Mouse (Mus musculus) intestine, postnatal 0 days (tissue): ENCODE results near the gene Bcl2. TPM values are rescaled to one million over a fixed set of nuclear protein-coding genes. Genes with fewer than 3 reads are reported as not detected.

Source experiments
- ATAC-seq: fragments of 200-750 bp; cut with Nextera tagmentation; 2 replicates; pipeline ENCODE4 v1.8.0; 2017; ENCODE audit warnings: mild to moderate bottlenecking, moderate TSS enrichment, moderate library complexity
- H3K27ac ChIP-seq: fragments of 300-500 bp; sonication (generic); 2 replicates; pipeline ENCODE4 v1.5.1; 2014; ENCODE audit warnings: mild to moderate bottlenecking, low read depth, low read length, moderate library complexity
- H3K27me3 ChIP-seq: fragments of 300-500 bp; sonication (generic); replicated peaks from 2 replicates; pipeline ENCODE4 v1.6.1; 2014; ENCODE audit warnings: low read length, mixed read lengths; ENCODE audit not compliant: control insufficient read depth, insufficient read depth
- H3K36me3 ChIP-seq: fragments of 300-500 bp; sonication (generic); 2 replicates; pipeline ENCODE4 v1.6.1; 2014; ENCODE audit warnings: mild to moderate bottlenecking, moderate library complexity; ENCODE audit not compliant: control insufficient read depth, insufficient read depth
- H3K4me1 ChIP-seq: fragments of 300-500 bp; sonication (generic); replicated peaks from 2 replicates; pipeline ENCODE4 v1.6.1; 2014; ENCODE audit warnings: antibody characterized with exemption, low read length, mixed read lengths; ENCODE audit not compliant: control insufficient read depth, insufficient read depth
- H3K4me2 ChIP-seq: fragments of 300-500 bp; sonication (generic); replicated peaks from 2 replicates; pipeline ENCODE4 v1.6.1; 2014; ENCODE audit warnings: low read depth, mild to moderate bottlenecking, moderate library complexity
- H3K4me3 ChIP-seq: fragments of 300-500 bp; sonication (generic); 2 replicates; pipeline ENCODE4 v1.5.1; 2014; ENCODE audit warnings: low read depth, low read length
- H3K9ac ChIP-seq: fragments of 300-500 bp; sonication (generic); 2 replicates; pipeline ENCODE4 v1.6.1; 2014; ENCODE audit warnings: mild to moderate bottlenecking, low read depth, low read length
- H3K9me3 ChIP-seq: fragments of 300-500 bp; sonication (generic); 2 replicates; pipeline ENCODE4 v1.6.1; 2016; ENCODE audit warnings: mixed run types; ENCODE audit not compliant: control insufficient read depth
- CTCF ChIP-seq: sonication (generic); IDR thresholded peaks from 2 replicates; pipeline ENCODE4 v1.5.1; 2016; ENCODE audit warnings: low read depth, mild to moderate bottlenecking, control low read depth, antibody characterized with exemption, moderate library complexity
- WGBS: fragments of 180-500 bp; shearing (Covaris S2); extraction: QIAGEN DNeasy Blood & Tissue Kit; methylation state at CpG from one replicate; pipeline ENCODE4 v1.1.7; 2014; 5-methylcytosine and 5-hydroxymethylcytosine counted together
- polyA plus RNA-seq: library from polyadenylated mRNA; unstranded; fragments of >200 nt; fragmentation: Nextera tagmentation; extraction: Ambion mirVana; gene quantifications from 2 replicates; pipeline ENCODE4 v1.2.1, GENCODE M21; 2015

Gene Bcl2
- polyA plus RNA-seq, 1 experiment from 2014 or later = 3.4 TPM

DNA sequence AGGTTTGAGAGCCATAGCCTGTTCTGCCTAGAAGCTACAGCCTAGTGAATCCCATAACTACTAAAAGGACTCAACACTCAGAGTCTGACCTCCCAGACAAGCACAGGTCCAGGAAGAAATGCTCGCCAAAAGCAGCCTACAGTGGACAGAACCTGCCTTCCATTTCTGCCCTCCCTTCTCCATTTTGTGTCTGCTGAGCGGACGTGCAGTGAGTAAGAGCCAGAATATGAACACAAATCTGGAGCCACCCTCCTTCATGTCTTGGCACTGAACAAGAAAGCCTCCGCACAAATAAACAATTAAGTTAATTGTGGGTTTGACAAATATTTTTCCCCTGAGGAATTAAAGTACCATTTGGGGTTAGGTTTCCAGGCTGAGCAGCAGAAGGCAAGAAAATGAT, 148.8 kb downstream of the Bcl2 start:
- TF ChIP-seq CTCF = no peak
- no peak overlapping the region for H3K4me3 ChIP-seq
- no peak overlapping the region for H3K9ac ChIP-seq
- no peak for ATAC-seq
- no peaks in the 10 kb centered on the region for H3K4me1 ChIP-seq
- H3K27ac ChIP-seq = no peak overlapping the region
- H3K4me2 ChIP-seq = no peak overlapping the region
- WGBS = 73% methylated on average over 4 of the region's 4 CpGs
- no peaks in the 10 kb centered on the region for H3K36me3 ChIP-seq
- H3K27me3 ChIP-seq = no peaks in the 10 kb centered on the region
- no peaks in the 10 kb centered on the region for H3K9me3 ChIP-seq

DNA sequence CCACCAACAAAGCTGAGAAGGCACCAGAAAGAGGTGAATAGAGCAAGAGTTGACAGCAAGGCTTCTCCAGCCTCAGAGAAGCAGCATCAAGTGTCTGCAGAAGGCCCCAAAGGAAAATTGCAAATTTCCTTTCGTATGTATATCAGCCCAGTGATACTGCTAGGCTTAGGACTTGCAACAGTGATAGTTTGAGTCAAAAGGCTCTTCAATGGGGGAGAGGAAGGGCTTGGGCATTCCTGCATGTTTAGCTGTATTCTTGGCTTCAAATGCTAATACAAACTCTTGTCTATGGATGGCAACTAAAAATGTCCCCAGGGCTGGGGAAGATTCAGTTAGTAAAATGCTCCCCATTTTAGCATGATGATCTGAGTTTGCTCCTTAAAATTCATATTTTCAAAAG, 149.6 kb downstream of the Bcl2 start:
- Histone ChIP-seq H3K36me3 (no peaks in the 10 kb centered on the region), H3K4me2 (no peak overlapping the region), H3K4me3 (no peak overlapping the region), H3K9me3 (no peaks in the 10 kb centered on the region), H3K9ac (no peak overlapping the region), H3K27ac (no peak overlapping the region), H3K27me3 (no peaks in the 10 kb centered on the region), H3K4me1 (no peaks in the 10 kb centered on the region)
- ATAC-seq = no peak
- TF ChIP-seq CTCF = no peak
- 82% methylated on average over 1 of the region's 1 CpGs for WGBS

DNA sequence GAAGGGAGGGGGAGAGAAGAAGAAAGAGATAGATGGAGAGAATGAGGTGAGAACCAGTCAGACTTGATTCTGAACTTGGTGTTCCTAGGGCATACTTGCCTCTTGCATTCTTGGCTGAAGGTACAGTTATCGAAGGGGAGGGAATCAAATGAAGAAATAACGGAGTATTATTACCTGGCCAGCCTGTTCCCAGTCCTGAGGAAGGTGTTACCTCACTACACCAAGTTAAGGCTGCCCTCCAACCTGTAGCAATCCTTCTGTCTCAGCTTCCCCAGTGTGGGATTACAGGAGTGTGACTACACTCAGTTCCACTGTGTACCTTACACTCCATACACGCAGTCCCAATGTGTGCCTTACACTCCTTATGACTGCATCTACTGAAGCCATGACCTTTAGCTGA, 151.3 kb downstream of the Bcl2 start:
- WGBS = 93% methylated on average over 3 of the region's 3 CpGs
- Histone ChIP-seq H3K27me3 (no peaks in the 10 kb centered on the region), H3K36me3 (no peaks in the 10 kb centered on the region), H3K9ac (no peak overlapping the region), H3K4me3 (no peak overlapping the region), H3K27ac (no peak overlapping the region), H3K4me2 (no peak overlapping the region), H3K9me3 (no peaks in the 10 kb centered on the region), H3K4me1 (no peaks in the 10 kb centered on the region)
- ATAC-seq = no peak
- no peak for TF ChIP-seq CTCF

DNA sequence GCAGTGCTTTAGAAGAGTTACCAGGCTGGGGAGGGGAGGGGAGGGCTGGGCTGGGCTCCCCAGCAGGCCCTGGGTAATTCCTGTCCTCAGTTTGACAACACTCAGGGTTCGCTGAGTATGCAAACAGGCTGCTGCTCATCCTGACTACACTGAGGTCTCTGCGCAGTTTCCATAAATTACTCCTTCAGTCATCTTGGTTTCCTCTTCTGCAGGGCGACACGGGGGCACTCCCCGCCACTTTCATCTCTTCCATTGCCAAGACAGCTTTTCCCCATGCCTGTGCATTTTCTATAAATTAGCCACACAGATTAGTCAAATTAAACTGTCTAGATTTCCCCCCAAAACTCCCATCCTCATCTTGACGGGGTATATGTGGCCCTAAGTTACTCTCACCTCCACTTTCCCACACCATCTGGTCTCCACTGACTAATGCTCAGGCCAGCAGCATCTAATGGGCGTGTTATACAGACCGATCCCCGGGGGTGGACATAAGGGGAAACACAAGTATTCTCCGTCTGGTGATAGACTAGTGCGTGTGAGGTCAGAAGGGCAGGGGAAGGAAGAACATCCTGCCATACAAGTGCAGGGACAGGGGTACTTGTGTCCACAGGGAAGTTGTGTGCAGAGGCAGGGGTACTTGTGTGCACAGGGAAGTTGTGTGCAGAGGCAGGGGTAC, 152.9 kb downstream of the Bcl2 start:
- no peak overlapping the region for H3K27ac ChIP-seq

DNA sequence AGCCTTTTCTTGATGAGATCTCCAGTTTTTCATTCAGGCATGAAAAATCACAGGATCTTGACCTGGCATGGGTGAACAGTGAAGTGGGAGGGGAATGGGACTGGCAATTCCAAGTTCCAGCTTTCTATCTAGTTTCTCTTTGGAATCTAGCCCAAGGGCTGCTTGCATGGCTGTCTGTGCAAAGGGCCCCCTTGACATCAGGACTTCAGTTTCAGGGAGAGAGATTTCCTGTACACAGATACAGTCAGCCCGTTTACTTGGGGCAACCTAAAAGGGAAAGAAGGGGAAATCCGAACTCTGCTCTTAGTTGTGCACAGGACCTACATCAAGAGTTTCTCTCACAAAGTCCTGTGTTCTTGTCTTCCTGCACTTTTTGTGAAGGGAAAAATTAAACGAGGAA, 154.0 kb downstream of the Bcl2 start:
- no peaks in the 10 kb centered on the region for H3K36me3 ChIP-seq
- H3K27me3 ChIP-seq = no peaks in the 10 kb centered on the region
- H3K4me2 ChIP-seq = no peak overlapping the region
- WGBS = 72% methylated on average over 3 of the region's 3 CpGs
- H3K4me3 ChIP-seq = no peak overlapping the region
- H3K9me3 ChIP-seq = no peaks in the 10 kb centered on the region
- H3K27ac ChIP-seq = no peak overlapping the region
- no peak overlapping the region for H3K9ac ChIP-seq
- ATAC-seq = no peak
- H3K4me1 ChIP-seq = no peaks in the 10 kb centered on the region
- no peak for TF ChIP-seq CTCF

More for the DNA sequence above, 152.9 kb downstream of the Bcl2 start:
- no peak overlapping the region for H3K4me2 ChIP-seq
- no peak overlapping the region for H3K4me3 ChIP-seq
- H3K4me1 ChIP-seq = no peaks in the 10 kb centered on the region
- no peak for TF ChIP-seq CTCF
- no peaks in the 10 kb centered on the region for H3K9me3 ChIP-seq
- no peaks in the 10 kb centered on the region for H3K36me3 ChIP-seq
- ATAC-seq = no peak
- 72% methylated on average over 11 of the region's 11 CpGs for WGBS
- no peaks in the 10 kb centered on the region for H3K27me3 ChIP-seq
- no peak overlapping the region for H3K9ac ChIP-seq

DNA sequence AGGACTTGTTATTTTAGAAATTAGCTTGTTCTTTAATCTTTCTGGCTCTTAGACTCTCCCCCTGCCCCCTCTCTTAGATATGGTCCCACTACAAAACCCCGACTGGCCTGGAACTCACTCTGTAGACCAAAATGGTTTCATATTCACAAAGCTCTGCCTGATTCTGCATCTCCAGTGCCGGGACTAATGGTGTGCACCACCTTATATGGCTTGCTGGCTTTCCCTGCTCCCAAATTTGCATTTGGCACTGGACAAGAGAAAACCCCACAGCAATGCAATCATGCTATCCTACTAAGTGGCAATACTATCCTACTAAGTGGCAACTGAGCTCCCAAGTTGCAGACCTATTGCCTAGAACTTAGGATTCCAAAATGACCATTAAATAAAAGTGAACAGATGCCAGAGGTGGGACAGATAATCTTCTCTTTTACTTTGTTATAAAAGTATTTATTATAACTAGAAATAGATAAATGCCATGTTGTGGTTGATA, 154.9 kb downstream of the Bcl2 start:
- Histone ChIP-seq H3K9ac (no peak overlapping the region), H3K4me3 (no peak overlapping the region), H3K27ac (no peak overlapping the region), H3K4me1 (no peaks in the 10 kb centered on the region), H3K27me3 (no peaks in the 10 kb centered on the region), H3K36me3 (no peaks in the 10 kb centered on the region), H3K4me2 (no peak overlapping the region), H3K9me3 (no peaks in the 10 kb centered on the region)
- WGBS = 81% methylated on average over 2 of the region's 2 CpGs
- ATAC-seq = no peak
- TF ChIP-seq CTCF = no peak
